Mouse (Mus musculus): ENCODE results near the gene Ralgps1.

DNA sequence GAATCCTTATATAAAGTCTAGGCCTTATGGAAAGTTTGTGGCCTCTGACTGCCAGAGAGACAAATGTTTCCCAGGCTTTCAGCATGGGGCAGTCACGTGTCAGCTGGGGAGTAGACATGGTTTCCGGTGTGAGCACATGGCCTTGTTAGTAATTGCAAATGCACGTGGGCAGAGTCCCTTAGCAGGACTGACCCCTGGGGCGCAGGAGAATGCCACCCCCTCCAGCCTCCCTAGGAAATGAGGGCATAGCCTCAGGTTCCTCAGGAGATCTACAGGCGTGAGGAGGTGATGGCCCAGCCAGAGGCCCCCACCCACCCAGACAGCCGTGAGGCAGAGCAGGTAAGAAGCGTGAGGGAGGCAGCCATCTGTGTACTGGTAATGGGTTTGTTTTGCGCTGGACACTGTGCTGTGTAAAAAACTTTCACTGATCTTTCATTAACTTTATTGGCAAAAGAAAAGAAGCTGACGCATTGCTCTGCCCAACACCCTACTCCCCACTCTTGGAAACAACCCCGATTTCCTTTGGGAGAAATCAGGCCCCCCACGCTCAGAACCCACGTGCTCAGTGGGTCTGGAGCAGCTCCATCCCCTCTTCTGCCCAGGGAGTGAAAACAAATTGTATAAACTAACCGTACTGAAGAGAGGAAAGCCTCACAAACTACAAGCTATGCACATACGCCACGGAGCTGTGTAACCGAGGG is 191.2 kb downstream of the Ralgps1 start:
- TF ChIP-seq CTCF (IDR thresholded peaks at IDR 0.05; ENCODE audit: extremely low read depth, insufficient read depth, insufficient read length, insufficient replicate concordance) (no peak), POLR2A (IDR thresholded peaks at IDR 0.05; ENCODE audit: low read depth, low read length) (no peak)

Data from spleen, adult 2 months (tissue).